Mouse (Mus musculus): ENCODE measurements at regions not wholly inside any gene's neighbourhood (a gene's known extent, or its start where the extent isn't known, plus 50 kb on each side); places are given as distances from the start of the nearest gene placed in this dataset.

DNA sequence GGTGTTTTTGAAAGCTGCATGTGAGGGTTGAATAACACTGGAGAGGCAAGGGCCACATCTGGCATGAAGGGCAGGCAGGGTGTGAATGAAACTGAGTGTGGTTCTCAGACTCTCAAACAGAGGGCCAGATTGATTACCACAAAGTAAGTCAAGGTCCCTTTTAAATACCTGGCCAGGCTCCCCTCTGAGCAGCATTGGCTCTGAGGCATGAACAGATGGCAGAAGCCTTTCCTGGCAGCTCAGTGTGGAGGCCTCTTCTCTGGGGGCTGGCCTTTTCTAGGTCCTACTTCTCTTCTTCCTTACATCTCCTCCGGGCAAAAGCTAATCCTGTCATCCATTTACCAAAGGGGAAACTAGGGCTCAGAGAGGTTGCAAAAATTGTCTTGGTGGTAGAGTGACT is 229.6 kb upstream of the Spdye4c start:
- no peak for TF ChIP-seq POLR2A (IDR thresholded peaks at IDR 0.05; ENCODE audit: borderline replicate concordance, low read depth, low read length)
- no peak for TF ChIP-seq CTCF (IDR thresholded peaks at IDR 0.05; ENCODE audit: low read depth, low read length)

Measured in bone marrow macrophage, adult 2 months (primary cell).